Mouse (Mus musculus) intestine, embryonic 14.5 days (tissue): ENCODE data around the gene Efemp1. TPM values are rescaled to one million over a fixed set of nuclear protein-coding genes. Genes with fewer than 3 reads are reported as not detected.

Source experiments
- ATAC-seq: fragments of 200-750 bp; cut with Nextera tagmentation; replicated peaks from 2 replicates; pipeline ENCODE4 v1.8.0; 2017; ENCODE audit warnings: low read depth, moderate number of reproducible peaks, moderate TSS enrichment, moderate library complexity; ENCODE audit not compliant: low FRiP score, low TSS enrichment
- DNase-seq: peaks from one replicate; pipeline ENCODE4 v3.0.0-alpha.2; 2018; ENCODE audit warnings: low spot score
- H3K27ac ChIP-seq: fragments of 300-500 bp; sonication (generic); 2 replicates; pipeline ENCODE4 v1.5.1; 2014; ENCODE audit warnings: low read depth, mild to moderate bottlenecking, control low read depth
- H3K27me3 ChIP-seq: fragments of 300-500 bp; sonication (generic); replicated peaks from 2 replicates; pipeline ENCODE4 v1.6.1; 2014; ENCODE audit warnings: low read length, control low read depth; ENCODE audit not compliant: control insufficient read depth, insufficient read depth
- H3K36me3 ChIP-seq: fragments of 300-500 bp; sonication (generic); 2 replicates; pipeline ENCODE4 v1.6.1; 2014; ENCODE audit warnings: low read length, control low read depth; ENCODE audit not compliant: control insufficient read depth, insufficient read depth
- H3K4me1 ChIP-seq: fragments of 300-500 bp; sonication (generic); replicated peaks from 2 replicates; pipeline ENCODE4 v1.6.1; 2014; ENCODE audit warnings: low read length, control low read depth, mixed read lengths; ENCODE audit not compliant: control insufficient read depth, insufficient read depth
- H3K4me2 ChIP-seq: fragments of 300-500 bp; sonication (generic); 2 replicates; pipeline ENCODE4 v1.6.1; 2014; ENCODE audit warnings: low read length
- H3K4me3 ChIP-seq: fragments of 300-500 bp; sonication (generic); 2 replicates; pipeline ENCODE4 v1.5.1; 2014; ENCODE audit warnings: low read depth, low read length, control low read depth, mixed read lengths
- H3K9ac ChIP-seq: fragments of 300-500 bp; sonication (generic); 2 replicates; pipeline ENCODE4 v1.6.1; 2014; ENCODE audit warnings: mild to moderate bottlenecking, low read length
- H3K9me3 ChIP-seq: fragments of 300-500 bp; sonication (generic); 2 replicates; pipeline ENCODE4 v1.6.1; 2016; ENCODE audit warnings: low read length, control low read depth; ENCODE audit not compliant: control insufficient read depth
- WGBS: fragments of 180-500 bp; shearing (Covaris S2); extraction: QIAGEN DNeasy Blood & Tissue Kit; methylation state at CpG from one replicate; pipeline ENCODE4 v1.1.7; 2014; 5-methylcytosine and 5-hydroxymethylcytosine counted together
- polyA plus RNA-seq: library from polyadenylated mRNA; unstranded; fragments of >200 nt; fragmentation: Nextera tagmentation; extraction: Ambion mirVana; gene quantifications from 2 replicates; pipeline ENCODE4 v1.2.1, GENCODE M21; 2014

The Efemp1 gene
- polyA plus RNA-seq, 1 experiment from 2014 or later = 18.4 TPM

DNA sequence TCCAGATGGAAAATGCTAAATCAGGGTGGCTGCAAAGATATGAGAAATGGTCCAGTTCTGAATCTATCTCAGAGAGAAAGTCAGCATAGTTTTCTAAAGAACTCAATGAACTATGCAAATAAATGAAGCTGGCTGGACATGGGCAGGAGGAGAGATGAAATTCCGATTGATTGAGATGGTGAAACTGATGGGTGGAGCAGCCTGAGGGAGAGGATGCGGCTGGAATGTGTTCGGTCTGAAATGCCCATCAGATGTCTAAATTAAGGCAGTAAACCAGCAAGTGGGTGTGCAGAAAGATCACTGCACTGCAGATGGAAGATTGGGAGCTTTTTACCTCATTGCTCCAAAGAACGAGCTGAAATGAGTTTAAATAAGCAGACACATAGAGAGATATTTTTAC is 1.4 kb upstream of the Efemp1 start:
- Histone ChIP-seq H3K36me3 (no peaks in the 10 kb centered on the region), H3K4me3 (no peak overlapping the region), H3K9ac (no peak overlapping the region), H3K4me1 (peaks cover 5% of the 10 kb centered on the region; the same call in 1 of the 2 replicates), H3K9me3 (no peaks in the 10 kb centered on the region), H3K27ac (no peak overlapping the region), H3K4me2 (no peak overlapping the region), H3K27me3 (peaks cover 22% of the 10 kb centered on the region; the same call in 1 of the 2 replicates)
- ATAC-seq (no peak), DNase-seq (no peak)
- 47% methylated on average over 4 of the region's 4 CpGs for WGBS

DNA sequence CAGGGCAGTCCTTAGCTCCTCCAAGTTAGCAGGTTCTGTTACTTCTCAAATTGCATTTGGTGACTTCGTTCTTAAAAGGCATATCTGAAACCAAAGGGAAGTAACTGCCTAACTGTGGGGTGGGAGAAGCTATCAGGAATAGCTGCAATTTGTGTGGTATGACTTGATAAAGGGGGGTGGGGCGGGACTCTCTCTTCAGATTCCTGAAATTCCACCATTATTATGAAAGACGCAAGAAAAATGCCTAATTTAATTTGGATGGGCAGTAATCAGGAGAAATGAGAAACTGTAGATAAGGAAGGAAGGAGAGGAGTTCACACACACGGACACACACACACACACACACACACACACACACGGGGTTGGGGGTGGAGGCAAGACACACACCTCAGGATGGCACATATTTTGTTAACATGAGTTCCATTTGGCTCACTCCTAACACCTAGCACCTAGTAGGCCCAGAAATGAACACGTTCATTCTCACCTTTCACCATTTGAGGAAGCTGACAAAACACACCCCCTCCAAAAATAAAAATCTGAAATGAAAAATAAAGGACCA is 564 bp upstream of the Efemp1 start:
- Histone ChIP-seq H3K36me3 (no peaks in the 10 kb centered on the region), H3K27me3 (peaks cover 22% of the 10 kb centered on the region; the same call in 1 of the 2 replicates), H3K4me2 (peak overlapping the region; percentile 87), H3K4me1 (peaks cover 5% of the 10 kb centered on the region; the same call in 1 of the 2 replicates), H3K9ac (no peak overlapping the region), H3K4me3 (peak overlapping the region; percentile 48), H3K9me3 (no peaks in the 10 kb centered on the region), H3K27ac (no peak overlapping the region)
- no peak for DNase-seq
- ATAC-seq = peak; percentile 45; the same call in 1 of the 2 replicates
- 23% methylated on average over 6 of the region's 6 CpGs for WGBS

DNA sequence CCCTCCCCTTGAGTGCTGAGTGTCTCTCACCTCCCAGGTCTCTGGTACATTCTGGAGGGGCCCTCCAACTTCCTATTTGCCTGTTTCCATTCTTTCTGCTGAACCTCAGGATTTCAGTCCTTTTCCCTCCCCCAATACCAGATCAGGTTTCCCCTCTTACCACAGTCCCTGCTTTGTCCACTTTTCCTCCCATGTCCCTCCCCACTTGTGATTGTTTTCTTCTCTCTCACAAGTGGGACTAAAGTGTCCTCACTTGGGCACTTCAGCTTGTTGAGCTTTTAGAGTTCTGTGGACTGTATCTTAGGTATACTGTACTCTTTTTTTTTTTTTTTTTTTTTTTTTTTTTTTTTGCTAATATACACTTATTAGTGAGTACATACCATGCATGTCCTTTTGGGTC is 6.1 kb downstream of the Efemp1 start:
- Histone ChIP-seq H3K27me3 (peaks cover 4% of the 10 kb centered on the region; the same call in 1 of the 2 replicates), H3K4me2 (no peak overlapping the region), H3K4me3 (no peak overlapping the region), H3K27ac (no peak overlapping the region), H3K4me1 (no peaks in the 10 kb centered on the region), H3K9me3 (no peaks in the 10 kb centered on the region), H3K36me3 (no peaks in the 10 kb centered on the region), H3K9ac (no peak overlapping the region)
- ATAC-seq = no peak
- DNase-seq = no peak

DNA sequence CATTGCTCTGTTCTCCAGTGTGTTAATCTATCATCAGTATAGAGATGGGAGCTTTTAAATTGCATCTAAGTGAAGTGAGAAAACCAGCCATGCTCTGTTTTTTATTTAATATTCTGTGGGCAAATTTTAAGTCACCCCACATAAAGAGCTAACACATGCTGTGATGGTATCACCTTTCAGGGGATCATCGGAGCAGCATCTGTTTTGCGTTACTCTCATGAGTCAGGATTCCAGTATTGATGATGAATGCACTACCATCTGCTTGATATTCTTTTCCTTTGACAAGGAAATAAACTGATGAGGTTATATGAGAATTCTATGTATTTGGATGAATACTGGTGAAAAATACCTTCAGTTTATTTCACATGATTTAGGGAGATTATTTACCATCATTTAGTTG is 16.1 kb downstream of the Efemp1 start:
- no peak overlapping the region for H3K4me3 ChIP-seq
- no peaks in the 10 kb centered on the region for H3K27me3 ChIP-seq
- no peaks in the 10 kb centered on the region for H3K4me1 ChIP-seq
- DNase-seq = no peak
- H3K36me3 ChIP-seq = no peaks in the 10 kb centered on the region
- 74% methylated on average over 2 of the region's 2 CpGs for WGBS
- H3K9me3 ChIP-seq = no peaks in the 10 kb centered on the region
- H3K9ac ChIP-seq = no peak overlapping the region
- no peak for ATAC-seq
- H3K4me2 ChIP-seq = no peak overlapping the region
- H3K27ac ChIP-seq = no peak overlapping the region

DNA sequence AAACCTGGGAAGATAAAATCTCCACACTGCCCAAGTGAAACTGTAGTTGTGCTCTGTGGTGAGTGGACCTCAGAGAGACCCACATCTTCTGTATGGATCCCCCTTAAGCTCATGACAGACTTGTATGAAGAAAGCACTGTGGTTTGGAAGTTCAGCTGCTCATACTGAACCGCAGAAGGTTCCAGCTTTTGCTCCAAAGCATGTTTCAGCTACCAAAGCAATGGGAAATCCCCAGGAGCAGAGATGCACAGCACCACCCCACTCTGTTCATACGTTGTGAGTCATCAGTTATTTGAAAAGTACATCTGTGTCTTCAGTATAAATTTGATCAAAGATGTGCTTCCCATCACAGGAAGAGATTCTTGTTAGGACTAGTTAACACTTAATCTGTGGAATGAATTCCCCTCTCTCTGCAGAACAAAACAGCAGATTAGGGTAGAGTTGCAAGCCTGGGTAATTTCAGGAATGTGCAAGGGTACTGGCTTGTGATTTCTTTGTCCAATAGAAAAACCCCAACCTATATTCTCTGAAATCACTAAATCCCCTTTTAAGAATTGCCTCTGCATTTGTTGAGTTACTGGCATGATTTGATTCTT is 28.5 kb downstream of the Efemp1 start:
- Histone ChIP-seq H3K9ac (no peak overlapping the region), H3K27me3 (no peaks in the 10 kb centered on the region), H3K9me3 (no peaks in the 10 kb centered on the region), H3K36me3 (no peaks in the 10 kb centered on the region), H3K4me2 (no peak overlapping the region), H3K27ac (no peak overlapping the region), H3K4me3 (no peak overlapping the region), H3K4me1 (no peaks in the 10 kb centered on the region)
- DNase-seq (no peak), ATAC-seq (no peak)
- WGBS = 68% methylated on average over 2 of the region's 2 CpGs

DNA sequence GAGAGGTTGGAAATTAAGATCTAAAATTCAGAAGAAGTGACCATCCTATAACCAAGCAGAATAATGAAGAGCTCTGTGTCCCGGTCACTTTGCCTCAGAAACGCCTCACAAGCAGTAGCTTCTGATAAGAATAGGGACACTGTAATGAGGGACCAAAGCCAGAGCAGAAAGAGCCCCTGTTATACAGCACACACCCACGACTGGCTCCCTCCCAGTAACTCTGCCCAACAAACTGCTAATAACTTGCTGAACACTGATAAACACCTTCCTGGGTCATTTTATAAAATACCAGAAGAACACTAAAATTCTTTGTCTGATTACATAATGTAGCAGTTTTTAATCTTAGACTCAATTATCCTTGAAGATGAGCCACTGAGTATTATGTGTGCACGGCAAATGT is 30.1 kb downstream of the Efemp1 start:
- H3K27ac ChIP-seq = no peak overlapping the region
- no peak for ATAC-seq

DNA sequence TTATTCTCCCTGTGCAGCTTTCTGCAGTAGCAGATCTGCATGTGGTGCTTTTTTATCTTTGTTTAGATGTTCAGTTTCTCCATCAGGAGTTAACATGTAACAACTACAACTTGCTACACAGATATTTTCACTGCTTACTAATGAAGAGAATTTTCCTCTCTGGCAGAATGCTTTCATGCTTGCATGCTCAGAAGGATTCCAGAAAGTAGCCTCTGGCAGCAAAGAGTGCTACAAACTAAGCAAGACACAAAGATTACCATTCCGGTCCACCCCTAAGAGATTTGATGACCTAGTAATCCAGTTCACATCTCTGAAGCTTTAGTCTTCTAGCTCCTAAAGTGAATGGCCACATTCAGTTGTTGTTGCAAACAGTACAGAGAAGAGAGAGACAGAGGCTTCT is 36.5 kb downstream of the Efemp1 start:
- H3K9ac ChIP-seq = no peak overlapping the region
- no peak overlapping the region for H3K4me2 ChIP-seq
- WGBS = 88% methylated on average over 1 of the region's 1 CpGs

More for the DNA sequence above, 30.1 kb downstream of the Efemp1 start:
- 51% methylated on average over 4 of the region's 4 CpGs for WGBS
- DNase-seq = no peak
- no peak overlapping the region for H3K4me3 ChIP-seq
- no peak overlapping the region for H3K9ac ChIP-seq
- no peaks in the 10 kb centered on the region for H3K36me3 ChIP-seq
- H3K4me1 ChIP-seq = no peaks in the 10 kb centered on the region
- no peak overlapping the region for H3K4me2 ChIP-seq
- H3K9me3 ChIP-seq = no peaks in the 10 kb centered on the region
- H3K27me3 ChIP-seq = no peaks in the 10 kb centered on the region

DNA sequence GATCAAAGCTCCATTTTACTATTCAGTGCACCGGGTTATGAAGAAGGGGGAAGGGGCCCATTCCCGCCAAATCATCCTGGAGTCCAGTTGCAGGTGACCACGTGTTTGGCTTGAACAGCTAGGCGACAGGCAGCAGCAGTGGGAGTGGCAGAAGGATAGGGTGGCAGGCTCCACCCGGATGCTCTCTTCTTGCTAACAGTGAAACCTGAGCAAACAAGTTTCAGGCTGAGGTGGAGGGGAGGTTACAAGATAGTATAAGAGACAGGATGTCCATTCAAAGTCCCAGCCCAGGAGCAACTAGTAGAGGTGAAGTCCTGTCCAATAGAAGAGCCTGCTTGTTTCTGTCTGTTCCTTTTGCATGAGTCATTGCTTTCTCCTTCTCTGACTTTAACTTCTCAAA is 38.5 kb downstream of the Efemp1 start:
- Histone ChIP-seq H3K9me3 (no peaks in the 10 kb centered on the region), H3K4me1 (no peaks in the 10 kb centered on the region), H3K4me2 (no peak overlapping the region), H3K27ac (no peak overlapping the region), H3K36me3 (no peaks in the 10 kb centered on the region), H3K9ac (no peak overlapping the region), H3K4me3 (no peak overlapping the region), H3K27me3 (no peaks in the 10 kb centered on the region)
- WGBS = 57% methylated on average over 5 of the region's 5 CpGs
- no peak for ATAC-seq
- no peak for DNase-seq

More for the DNA sequence above, 36.5 kb downstream of the Efemp1 start:
- ATAC-seq (no peak), DNase-seq (no peak)
- no peaks in the 10 kb centered on the region for H3K9me3 ChIP-seq
- no peaks in the 10 kb centered on the region for H3K27me3 ChIP-seq
- no peaks in the 10 kb centered on the region for H3K36me3 ChIP-seq
- H3K4me1 ChIP-seq = no peaks in the 10 kb centered on the region
- no peak overlapping the region for H3K4me3 ChIP-seq
- H3K27ac ChIP-seq = no peak overlapping the region

DNA sequence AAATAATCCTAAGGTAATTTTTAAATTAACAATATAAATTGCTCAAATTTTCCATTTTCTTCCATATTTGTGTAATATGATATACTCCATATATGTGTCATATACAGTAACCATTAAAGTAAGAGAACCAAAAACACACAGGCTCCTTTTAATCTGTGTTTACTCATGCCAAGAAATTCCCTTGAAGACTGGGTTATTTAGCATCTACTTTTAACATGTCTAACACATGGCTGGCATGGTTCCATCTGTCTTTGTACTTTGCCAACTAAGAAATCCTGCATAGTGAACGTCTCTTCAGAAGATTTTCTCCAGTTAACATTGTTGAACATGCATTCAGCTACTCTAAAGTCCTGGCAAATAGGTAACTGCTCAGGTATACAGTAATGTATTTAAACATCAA is 46.4 kb downstream of the Efemp1 start:
- no peak overlapping the region for H3K4me2 ChIP-seq
- H3K4me3 ChIP-seq = no peak overlapping the region
- ATAC-seq (no peak), DNase-seq (no peak)
- no peaks in the 10 kb centered on the region for H3K4me1 ChIP-seq
- no peak overlapping the region for H3K27ac ChIP-seq
- no peak overlapping the region for H3K9ac ChIP-seq
- no peaks in the 10 kb centered on the region for H3K27me3 ChIP-seq
- H3K36me3 ChIP-seq = no peaks in the 10 kb centered on the region
- WGBS = 65% methylated on average over 1 of the region's 1 CpGs
- H3K9me3 ChIP-seq = no peaks in the 10 kb centered on the region
